Mouse (Mus musculus) myocyte (in vitro differentiated cells): ENCODE results near the gene Tmem125. TPM values are rescaled to one million over a fixed set of nuclear protein-coding genes. Genes with fewer than 3 reads are reported as not detected.

ENCODE experiments used
- H3K27me3 ChIP-seq: one replicate; pipeline ENCODE4 v1.6.1; 2011; ENCODE audit not compliant: control insufficient read depth, insufficient read depth, insufficient read length
- H3K36me3 ChIP-seq: one replicate; pipeline ENCODE4 v1.6.1; 2011; ENCODE audit not compliant: control insufficient read depth, insufficient read depth
- H3K4me2 ChIP-seq: one replicate; pipeline ENCODE4 v1.6.1; 2011; ENCODE audit warnings: low read depth, control low read depth
- H3K4me3 ChIP-seq: one replicate; pipeline ENCODE4 v1.5.1; 2011; ENCODE audit warnings: mild to moderate bottlenecking, control low read depth, moderate library complexity
- H3K79me2 ChIP-seq: one replicate; pipeline ENCODE4 v1.6.1; 2011; ENCODE audit not compliant: control insufficient read depth, insufficient read depth
- H3ac ChIP-seq: one replicate; pipeline ENCODE4 v1.6.1; 2011; ENCODE audit not compliant: control insufficient read depth, insufficient read length
- CEBPB ChIP-seq: IDR thresholded peaks from 2 replicates; pipeline ENCODE4 v1.6.1; 2011; ENCODE audit warnings: mild to moderate bottlenecking, moderate library complexity; ENCODE audit not compliant: poor library complexity, insufficient read depth, severe bottlenecking
- E2F4 ChIP-seq: IDR thresholded peaks from one replicate; pipeline ENCODE4 v1.6.1; 2011; ENCODE audit warnings: mild to moderate bottlenecking, control low read depth, moderate library complexity; ENCODE audit not compliant: insufficient read depth
- MAX ChIP-seq: IDR thresholded peaks from one replicate; pipeline ENCODE4 v1.6.1; 2011; ENCODE audit warnings: low read depth, mild to moderate bottlenecking, control low read depth
- MYOD1 ChIP-seq, 3 experiments: IDR thresholded peaks; one replicate each; pipeline ENCODE4 v1.6.1; 2011; ENCODE audit warnings: control low read depth in 2 of 3, low read depth in 2 of 3, mild to moderate bottlenecking in 2 of 3, moderate library complexity in 1 of 3; ENCODE audit not compliant: insufficient read length in 2 of 3, control insufficient read depth in 1 of 3
- MYOG ChIP-seq, 3 experiments: IDR thresholded peaks; one replicate each; pipeline ENCODE4 v1.6.1; 2011; ENCODE audit warnings: control low read depth in 2 of 3, low read depth in 2 of 3, mild to moderate bottlenecking in 2 of 3; ENCODE audit not compliant: insufficient read length in 2 of 3, control insufficient read depth in 1 of 3, insufficient read depth in 1 of 3
- POLR2A ChIP-seq: IDR thresholded peaks from one replicate; pipeline ENCODE4 v1.6.1; 2011; ENCODE audit warnings: low read depth, mild to moderate bottlenecking, control low read depth, moderate library complexity; ENCODE audit not compliant: insufficient read length
- POLR2AphosphoS2 ChIP-seq: IDR thresholded peaks from one replicate; pipeline ENCODE4 v1.6.1; 2011; ENCODE audit warnings: low read depth, control low read depth; ENCODE audit not compliant: insufficient read length
- REST ChIP-seq: IDR thresholded peaks from one replicate; pipeline ENCODE4 v1.6.1; 2011; ENCODE audit warnings: mild to moderate bottlenecking, control low read depth, moderate library complexity; ENCODE audit not compliant: insufficient read depth, insufficient read length
- SRF ChIP-seq: IDR thresholded peaks from one replicate; pipeline ENCODE4 v1.6.1; 2011; ENCODE audit warnings: low read depth; ENCODE audit not compliant: control insufficient read depth, insufficient read length
- TCF12 ChIP-seq: IDR thresholded peaks from one replicate; pipeline ENCODE4 v1.6.1; 2011; ENCODE audit warnings: mild to moderate bottlenecking, control low read depth; ENCODE audit not compliant: poor library complexity, insufficient read depth, severe bottlenecking
- TCF3 ChIP-seq: IDR thresholded peaks from one replicate; pipeline ENCODE4 v1.6.1; 2011; ENCODE audit warnings: low read depth, control low read depth; ENCODE audit not compliant: insufficient read length
- USF1 ChIP-seq: IDR thresholded peaks from one replicate; pipeline ENCODE4 v1.6.1; 2011; ENCODE audit warnings: low read depth, mild to moderate bottlenecking, control low read depth, moderate library complexity
- polyA plus RNA-seq: library from polyadenylated mRNA; unstranded; fragments of >200 nt; fragmentation: generic; extraction: Trizol; gene quantifications from one replicate; pipeline ENCODE4 v1.2.1, GENCODE M21; 2012; ENCODE audit warnings: missing spikeins

Tmem125 gene
- polyA plus RNA-seq, 1 experiment = not detected

- Histone ChIP-seq H3K4me2 (no peak overlapping the region), H3K36me3 (no peaks in the 10 kb centered on the region), H3K4me3 (no peak overlapping the region), H3ac (no peak overlapping the region), H3K79me2 (no peaks in the 10 kb centered on the region), H3K27me3 (peaks cover 63% of the 10 kb centered on the region)
- TF ChIP-seq REST (no peak), MYOD1 (IDR thresholded peaks at IDR 0.05; ENCODE audit: control insufficient read depth in 1 of 3, insufficient read length in 2 of 3, low read depth in 2 of 3) (no peak), POLR2AphosphoS2 (no peak), SRF (no peak), TCF12 (no peak), TCF3 (no peak)
Measured at GRCm38 (mm10) chr4:118579313-118579712, 35.5 kb upstream of the Tmem125 start.

DNA sequence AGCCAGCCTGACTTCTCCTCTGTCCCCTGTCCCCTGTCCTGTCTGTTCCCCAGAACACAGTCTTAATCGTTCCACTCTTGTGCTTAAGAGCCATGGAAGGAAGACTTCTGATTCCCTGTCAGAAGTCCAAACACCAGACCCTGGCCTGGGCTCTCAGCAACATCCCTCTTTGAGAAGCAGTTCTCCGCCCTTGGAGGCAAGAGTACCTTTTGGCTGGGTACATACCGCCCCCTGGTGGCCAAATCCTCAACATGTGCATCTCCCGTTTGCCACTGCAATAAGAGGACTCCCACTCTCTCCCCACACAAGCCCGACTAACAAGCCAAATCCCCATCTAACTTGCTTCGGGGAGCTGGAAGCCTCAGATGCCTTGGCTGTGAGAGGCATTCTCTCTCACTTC lies 32.3 kb upstream of the Tmem125 start:
- no peaks in the 10 kb centered on the region for H3K36me3 ChIP-seq
- H3K27me3 ChIP-seq = peaks cover 60% of the 10 kb centered on the region
- H3K79me2 ChIP-seq = no peaks in the 10 kb centered on the region
- TF ChIP-seq E2F4 (no peak), MYOD1 (IDR thresholded peaks at IDR 0.05; ENCODE audit: control insufficient read depth in 1 of 3, insufficient read length in 2 of 3, low read depth in 2 of 3) (no peak), TCF12 (no peak), MAX (no peak), POLR2AphosphoS2 (no peak), SRF (no peak), MYOG (IDR thresholded peaks at IDR 0.05; ENCODE audit: control insufficient read depth in 1 of 3, insufficient read depth in 1 of 3, insufficient read length in 2 of 3, low read depth in 2 of 3) (no peak), USF1 (no peak), TCF3 (no peak), CEBPB (no peak), POLR2A (no peak), REST (no peak)
- H3K4me3 ChIP-seq = no peak overlapping the region
- no peak overlapping the region for H3K4me2 ChIP-seq
- no peak overlapping the region for H3ac ChIP-seq

- no peak overlapping the region for H3K4me2 ChIP-seq
- TF ChIP-seq E2F4 = no peak
- TF ChIP-seq REST = no peak
- no peak for TF ChIP-seq POLR2A
- TF ChIP-seq POLR2AphosphoS2 = no peak
- TF ChIP-seq USF1 = no peak
- TF ChIP-seq MYOG (IDR thresholded peaks at IDR 0.05; ENCODE audit: control insufficient read depth in 1 of 3, insufficient read depth in 1 of 3, insufficient read length in 2 of 3, low read depth in 2 of 3) = no peak
- no peak for TF ChIP-seq MYOD1 (IDR thresholded peaks at IDR 0.05; ENCODE audit: control insufficient read depth in 1 of 3, insufficient read length in 2 of 3, low read depth in 2 of 3)
- no peak for TF ChIP-seq TCF12
- TF ChIP-seq CEBPB = no peak
- no peak for TF ChIP-seq MAX
- TF ChIP-seq SRF = no peak
- no peak for TF ChIP-seq TCF3
- H3K27me3 ChIP-seq = peaks cover 59% of the 10 kb centered on the region
- no peaks in the 10 kb centered on the region for H3K79me2 ChIP-seq
- no peaks in the 10 kb centered on the region for H3K36me3 ChIP-seq
- no peak overlapping the region for H3ac ChIP-seq
- H3K4me3 ChIP-seq = no peak overlapping the region
Measured at GRCm38 (mm10) chr4:118571441-118571840, 27.6 kb upstream of the Tmem125 start.

GRCm38 (mm10) chr4:118569320-118569719 lies 25.5 kb upstream of the Tmem125 start:
- no peak overlapping the region for H3K4me3 ChIP-seq

GRCm38 (mm10) chr4:118568709-118569108 lies 24.9 kb upstream of the Tmem125 start:
- Histone ChIP-seq H3K4me2 (no peak overlapping the region), H3K79me2 (no peaks in the 10 kb centered on the region), H3K4me3 (no peak overlapping the region), H3K27me3 (peaks cover 53% of the 10 kb centered on the region), H3K36me3 (no peaks in the 10 kb centered on the region), H3ac (no peak overlapping the region)
- TF ChIP-seq MYOG (IDR thresholded peaks at IDR 0.05; ENCODE audit: control insufficient read depth in 1 of 3, insufficient read depth in 1 of 3, insufficient read length in 2 of 3, low read depth in 2 of 3) (no peak), USF1 (no peak), MAX (no peak), E2F4 (no peak), TCF12 (no peak), POLR2AphosphoS2 (no peak), TCF3 (no peak), CEBPB (no peak), SRF (no peak), REST (no peak), POLR2A (no peak), MYOD1 (IDR thresholded peaks at IDR 0.05; ENCODE audit: control insufficient read depth in 1 of 3, insufficient read length in 2 of 3, low read depth in 2 of 3) (no peak)

More at GRCm38 (mm10) chr4:118569320-118569719, 25.5 kb upstream of the Tmem125 start:
- no peak for TF ChIP-seq TCF3
- TF ChIP-seq TCF12 = no peak
- no peak for TF ChIP-seq POLR2A
- TF ChIP-seq E2F4 = no peak
- TF ChIP-seq SRF = no peak
- H3K27me3 ChIP-seq = peaks cover 47% of the 10 kb centered on the region
- H3K36me3 ChIP-seq = no peaks in the 10 kb centered on the region
- no peaks in the 10 kb centered on the region for H3K79me2 ChIP-seq
- H3K4me2 ChIP-seq = no peak overlapping the region
- H3ac ChIP-seq = no peak overlapping the region
